Mouse (Mus musculus) intestine, embryonic 16.5 days (tissue): ENCODE results near the gene Lcor. TPM values are rescaled to one million over a fixed set of nuclear protein-coding genes. Genes with fewer than 3 reads are reported as not detected.

Experiments
- ATAC-seq: fragments of 200-750 bp; cut with Nextera tagmentation; 2 replicates; pipeline ENCODE4 v1.8.0; 2017; ENCODE audit warnings: moderate TSS enrichment, moderate library complexity
- H3K27ac ChIP-seq: fragments of 300-500 bp; sonication (generic); 2 replicates; pipeline ENCODE4 v1.5.1; 2014; ENCODE audit warnings: mild to moderate bottlenecking, low read length
- H3K27me3 ChIP-seq: fragments of 300-500 bp; sonication (generic); replicated peaks from 2 replicates; pipeline ENCODE4 v1.6.1; 2014; ENCODE audit warnings: low read length, control low read depth, mixed read lengths; ENCODE audit not compliant: control insufficient read depth, insufficient read depth
- H3K36me3 ChIP-seq: fragments of 300-500 bp; sonication (generic); 2 replicates; pipeline ENCODE4 v1.6.1; 2014; ENCODE audit warnings: low read length, control low read depth; ENCODE audit not compliant: control insufficient read depth, insufficient read depth
- H3K4me1 ChIP-seq: fragments of 300-500 bp; sonication (generic); 2 replicates; pipeline ENCODE4 v1.6.1; 2014; ENCODE audit warnings: low read length, control low read depth, mixed read lengths; ENCODE audit not compliant: control insufficient read depth, insufficient read depth
- H3K4me2 ChIP-seq: fragments of 300-500 bp; sonication (generic); 2 replicates; pipeline ENCODE4 v1.6.1; 2014; ENCODE audit warnings: low read depth, low read length, control low read depth
- H3K4me3 ChIP-seq: fragments of 300-500 bp; sonication (generic); 2 replicates; pipeline ENCODE4 v1.5.1; 2014; ENCODE audit warnings: mild to moderate bottlenecking, low read length
- H3K9ac ChIP-seq: fragments of 300-500 bp; sonication (generic); 2 replicates; pipeline ENCODE4 v1.6.1; 2014; ENCODE audit warnings: low read depth, low read length
- H3K9me3 ChIP-seq: fragments of 300-500 bp; sonication (generic); 2 replicates; pipeline ENCODE4 v1.6.1; 2016; ENCODE audit warnings: low read length, control low read depth; ENCODE audit not compliant: control insufficient read depth
- WGBS: fragments of 180-500 bp; shearing (Covaris S2); extraction: QIAGEN DNeasy Blood & Tissue Kit; methylation state at CpG from one replicate; pipeline ENCODE4 v1.1.7; 2014; 5-methylcytosine and 5-hydroxymethylcytosine counted together
- polyA plus RNA-seq: library from polyadenylated mRNA; unstranded; fragments of >200 nt; fragmentation: Nextera tagmentation; extraction: Ambion mirVana; gene quantifications from 2 replicates; pipeline ENCODE4 v1.2.1, GENCODE M21; 2015

Lcor gene
- polyA plus RNA-seq, 1 experiment from 2014 or later: 19.0 TPM

GRCm38 (mm10) chr19:41577576-41577975, 95.1 kb downstream of the Lcor start:
- Histone ChIP-seq H3K27me3 (no peaks in the 10 kb centered on the region), H3K4me2 (peak overlapping the region; percentile 20; the same call in 1 of the 2 replicates), H3K9me3 (no peaks in the 10 kb centered on the region), H3K4me1 (peaks cover 11% of the 10 kb centered on the region; the same call in 1 of the 2 replicates), H3K27ac (peak overlapping the region; percentile 35), H3K9ac (no peak overlapping the region), H3K36me3 (peaks cover 9% of the 10 kb centered on the region), H3K4me3 (no peak overlapping the region)
- ATAC-seq: peak; percentile 89

DNA sequence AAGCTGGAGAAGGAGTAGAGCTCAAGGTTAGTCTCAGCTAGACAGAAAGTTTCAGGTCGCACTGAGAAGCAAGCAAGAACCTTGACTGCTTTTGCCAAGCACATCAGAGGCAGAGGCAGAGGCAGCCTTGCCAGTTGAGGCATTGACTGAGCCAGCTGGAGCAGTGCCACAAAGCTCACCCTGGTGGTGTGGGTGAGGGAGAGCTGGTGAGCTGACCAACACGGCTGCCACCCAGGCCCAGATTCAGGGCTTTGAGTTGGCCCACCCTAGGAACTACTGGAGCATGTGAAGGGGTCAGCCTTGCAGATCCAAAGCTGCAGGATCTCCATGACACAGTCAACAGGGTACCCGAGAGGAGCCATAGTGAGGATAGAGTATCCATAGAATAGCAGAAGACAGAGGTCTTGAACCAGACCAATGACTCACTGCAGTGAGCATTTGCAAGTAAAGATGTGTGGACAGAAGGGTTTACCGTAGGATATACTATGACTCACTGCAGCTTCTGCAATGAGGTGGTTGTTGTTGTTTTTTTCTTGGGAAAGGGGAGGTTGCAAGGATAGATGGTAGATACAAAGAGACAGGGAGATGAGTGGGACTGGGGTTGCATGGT, 97.0 kb downstream of the Lcor start:
- peak overlapping the region; percentile 61 for H3K27ac ChIP-seq
- peaks cover 11% of the 10 kb centered on the region; the same call in 1 of the 2 replicates for H3K4me1 ChIP-seq
- H3K4me3 ChIP-seq: no peak overlapping the region
- no peaks in the 10 kb centered on the region for H3K27me3 ChIP-seq
- H3K9me3 ChIP-seq: no peaks in the 10 kb centered on the region
- 85% methylated on average over 4 of the region's 4 CpGs for WGBS
- H3K4me2 ChIP-seq: no peak overlapping the region; the same call in 1 of the 2 replicates
- no peak for ATAC-seq
- peaks cover 18% of the 10 kb centered on the region for H3K36me3 ChIP-seq
- no peak overlapping the region for H3K9ac ChIP-seq

GRCm38 (mm10) chr19:41581706-41582420, 99.4 kb downstream of the Lcor start, which contains the start of gene Gm340:
Gene Gm340, plus strand, starts transcription at chr19:41582370.
- H3K4me2 ChIP-seq: no peak within 1 kb of the TSS
- H3K36me3 ChIP-seq: peaks cover 18% of the 10 kb centered on the region
- H3K27ac ChIP-seq: no peak within 1 kb of the TSS
- H3K27me3 ChIP-seq: no peaks in the 10 kb centered on the region
- ATAC-seq: no peak
- no peak within 1 kb of the TSS for H3K9ac ChIP-seq
- H3K9me3 ChIP-seq: no peaks in the 10 kb centered on the region
- no peak within 1 kb of the TSS for H3K4me3 ChIP-seq
- H3K4me1 ChIP-seq: peaks cover 11% of the 10 kb centered on the region; the same call in 1 of the 2 replicates
- 82% methylated on average over 23 of the region's 23 CpGs for WGBS

DNA sequence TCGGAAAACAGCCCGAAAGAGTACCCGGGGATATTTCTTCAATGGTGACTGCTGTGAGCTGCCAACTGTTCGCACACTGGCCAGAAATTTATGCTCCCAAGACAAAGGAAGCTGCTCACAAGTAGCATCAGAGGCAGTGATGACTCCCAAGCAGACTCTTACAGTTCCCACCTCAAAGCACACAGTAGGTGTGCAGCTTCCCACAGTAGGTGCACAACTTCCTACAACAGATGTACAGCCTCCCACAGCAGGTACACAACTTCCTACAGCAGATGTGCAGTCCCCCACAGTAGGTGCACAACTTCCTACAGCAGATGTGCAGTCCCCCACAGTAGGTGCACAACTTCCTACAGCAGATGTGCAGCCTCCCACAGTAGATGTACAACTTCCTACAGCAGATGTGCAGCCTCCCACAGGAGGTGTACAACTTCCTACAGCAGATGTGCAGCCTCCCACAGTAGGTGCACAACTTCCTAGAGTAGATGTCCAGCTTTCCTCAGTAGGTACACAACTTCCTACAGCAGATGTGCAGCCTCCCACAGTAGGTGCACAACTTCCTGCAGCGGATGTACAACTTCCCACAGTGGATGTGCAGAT, 100.6 kb downstream of the Lcor start:
- WGBS: 98% methylated on average over 5 of the region's 5 CpGs
- H3K27me3 ChIP-seq: no peaks in the 10 kb centered on the region
- H3K4me3 ChIP-seq: no peak overlapping the region
- peaks cover 11% of the 10 kb centered on the region; the same call in 1 of the 2 replicates for H3K4me1 ChIP-seq
- H3K27ac ChIP-seq: no peak overlapping the region
- H3K9ac ChIP-seq: no peak overlapping the region
- no peaks in the 10 kb centered on the region for H3K9me3 ChIP-seq
- no peak for ATAC-seq
- no peak overlapping the region for H3K4me2 ChIP-seq
- peaks cover 18% of the 10 kb centered on the region for H3K36me3 ChIP-seq

- no peak for ATAC-seq
- Histone ChIP-seq H3K9ac (no peak overlapping the region), H3K4me2 (no peak overlapping the region), H3K9me3 (no peaks in the 10 kb centered on the region), H3K36me3 (peaks cover 17% of the 10 kb centered on the region), H3K4me3 (no peak overlapping the region), H3K27ac (no peak overlapping the region), H3K27me3 (no peaks in the 10 kb centered on the region), H3K4me1 (no peaks in the 10 kb centered on the region)
- 89% methylated on average over 10 of the region's 10 CpGs for WGBS
These were observed 104.3 kb downstream of the Lcor start for GRCm38 (mm10) chr19:41586752-41587151.

- Histone ChIP-seq H3K4me1 (no peaks in the 10 kb centered on the region), H3K9ac (no peak overlapping the region), H3K27me3 (no peaks in the 10 kb centered on the region), H3K4me2 (no peak overlapping the region), H3K27ac (no peak overlapping the region), H3K4me3 (no peak overlapping the region), H3K9me3 (no peaks in the 10 kb centered on the region), H3K36me3 (peaks cover 8% of the 10 kb centered on the region; the same call in 1 of the 2 replicates)
- no peak for ATAC-seq
- WGBS: 91% methylated on average over 20 of the region's 20 CpGs
These were observed 105.2 kb downstream of the Lcor start for GRCm38 (mm10) chr19:41587431-41588222.

- Histone ChIP-seq H3K36me3 (no peaks in the 10 kb centered on the region), H3K4me1 (no peaks in the 10 kb centered on the region), H3K27ac (no peak overlapping the region), H3K9ac (no peak overlapping the region), H3K4me3 (no peak overlapping the region), H3K4me2 (no peak overlapping the region), H3K27me3 (no peaks in the 10 kb centered on the region), H3K9me3 (no peaks in the 10 kb centered on the region)
- WGBS: 83% methylated on average over 7 of the region's 7 CpGs
- ATAC-seq: no peak
These were observed 106.6 kb downstream of the Lcor start for GRCm38 (mm10) chr19:41589026-41589425.

DNA sequence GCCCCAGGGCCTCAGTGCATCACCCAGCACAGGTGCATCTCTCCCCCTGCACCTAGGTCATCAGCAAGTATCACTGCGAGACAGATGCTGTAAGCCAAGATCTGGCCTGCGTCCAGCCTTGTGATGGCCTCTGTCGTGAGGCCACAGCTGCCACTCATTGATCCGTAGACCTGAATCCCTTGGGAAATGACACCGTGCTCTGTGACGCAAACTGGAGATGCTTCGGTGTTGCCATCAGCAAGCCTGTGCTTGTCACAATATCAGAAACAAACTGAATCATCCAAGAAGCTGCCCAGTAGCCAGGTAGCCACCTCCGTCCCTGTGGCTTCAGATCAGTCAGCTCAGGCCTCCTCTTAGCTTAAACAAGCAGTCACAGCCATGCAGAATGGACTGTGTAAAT, 107.2 kb downstream of the Lcor start:
- Histone ChIP-seq H3K4me2 (no peak overlapping the region), H3K27me3 (no peaks in the 10 kb centered on the region), H3K36me3 (no peaks in the 10 kb centered on the region), H3K9me3 (no peaks in the 10 kb centered on the region), H3K27ac (no peak overlapping the region), H3K4me1 (no peaks in the 10 kb centered on the region), H3K4me3 (no peak overlapping the region), H3K9ac (no peak overlapping the region)
- WGBS: 84% methylated on average over 8 of the region's 8 CpGs
- ATAC-seq: no peak

DNA sequence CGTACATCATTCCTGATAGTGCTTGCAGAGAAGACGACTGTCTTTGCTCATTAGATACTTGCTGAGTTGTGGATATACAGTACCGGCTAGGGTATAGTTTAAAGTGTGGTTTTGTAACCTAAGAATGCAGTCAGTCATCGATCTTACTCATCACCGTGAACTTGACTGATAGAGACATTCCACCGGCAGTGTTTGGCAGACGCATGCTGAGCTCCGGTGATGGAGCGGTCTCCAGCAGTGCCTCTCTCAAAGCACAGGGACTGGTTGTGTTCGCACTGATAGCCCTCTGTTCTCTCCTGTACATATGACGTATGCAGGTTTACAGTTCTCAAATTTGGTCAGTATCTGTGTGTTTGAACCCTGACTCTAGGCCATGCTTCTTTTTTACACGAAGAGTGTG, 109.4 kb downstream of the Lcor start:
- H3K4me3 ChIP-seq: no peak overlapping the region
- H3K9ac ChIP-seq: no peak overlapping the region
- H3K36me3 ChIP-seq: no peaks in the 10 kb centered on the region
- WGBS: 69% methylated on average over 12 of the region's 12 CpGs
- H3K27ac ChIP-seq: no peak overlapping the region
- no peaks in the 10 kb centered on the region for H3K9me3 ChIP-seq
- H3K27me3 ChIP-seq: no peaks in the 10 kb centered on the region
- ATAC-seq: no peak
- no peaks in the 10 kb centered on the region for H3K4me1 ChIP-seq
- no peak overlapping the region for H3K4me2 ChIP-seq
